Mouse (Mus musculus) erythroid progenitor cell, adult 5-6 weeks (primary cell): ENCODE data around the gene Gm45808. TPM values are rescaled to one million over a fixed set of nuclear protein-coding genes. Genes with fewer than 3 reads are reported as not detected.

ENCODE experiments used
- ATAC-seq: replicated peaks from 2 replicates; pipeline ENCODE4 v1.8.0; 2016; ENCODE audit warnings: moderate number of reproducible peaks, mild to moderate bottlenecking, moderate TSS enrichment, inconsistent platforms; ENCODE audit not compliant: poor library complexity, low FRiP score, severe bottlenecking
- total RNA-seq, 2 experiments: library from RNA; stranded (forward) in 1 of 2; stranded (reverse) in 1 of 2; fragments of 150-400 nt in 1 of 2; fragments of 186-747, 209-891 nt in 1 of 2; gene quantifications; 2 replicates each; pipeline versions ENCODE4 v1.2.3 to v1.2.4; 2015 to 2017; ENCODE audit warnings: low replicate concordance in 2 of 2

The Gm45808 gene
- total RNA-seq, 2 experiments from 2014 or later: 4.9 TPM; not detected in 1

GRCm38 (mm10) chr7:45456721-45457203, 29.8 kb downstream of the Gm45808 start:
- no peak for ATAC-seq

GRCm38 (mm10) chr7:45455932-45456696, 30.5 kb downstream of the Gm45808 start:
- no peak for ATAC-seq

GRCm38 (mm10) chr7:45454971-45455370, 31.6 kb downstream of the Gm45808 start:
- no peak for ATAC-seq

GRCm38 (mm10) chr7:45451344-45451982, 35.1 kb downstream of the Gm45808 start:
- peak; percentile 90 for ATAC-seq

GRCm38 (mm10) chr7:45449974-45450373, 36.6 kb downstream of the Gm45808 start:
- no peak for ATAC-seq

GRCm38 (mm10) chr7:45447325-45447990, 39.2 kb downstream of the Gm45808 start:
- no peak for ATAC-seq

- ATAC-seq: no peak
Measured at GRCm38 (mm10) chr7:45446589-45446988, 40.0 kb downstream of the Gm45808 start.

GRCm38 (mm10) chr7:45443526-45444420, 42.8 kb downstream of the Gm45808 start:
- no peak for ATAC-seq

GRCm38 (mm10) chr7:45437521-45438276, 48.9 kb downstream of the Gm45808 start, which contains the start of gene Ruvbl2:
TSS of gene Ruvbl2 (minus strand) at chr7:45438096.
- ATAC-seq: no peak

GRCm38 (mm10) chr7:45437046-45437445, 49.6 kb downstream of the Gm45808 start:
- no peak for ATAC-seq

GRCm38 (mm10) chr7:45436444-45436843, 50.2 kb downstream of the Gm45808 start:
- no peak for ATAC-seq

- no peak for ATAC-seq
Measured at GRCm38 (mm10) chr7:45435038-45435437, 51.6 kb downstream of the Gm45808 start.

- peak; percentile 90 for ATAC-seq
Measured at GRCm38 (mm10) chr7:45434203-45435015, 52.2 kb downstream of the Gm45808 start, which contains the start of gene Gys1. TSS of gene Gys1 (plus strand) at chr7:45434844.

- no peak for ATAC-seq
Measured at GRCm38 (mm10) chr7:45433835-45434202, 52.8 kb downstream of the Gm45808 start.

- no peak for ATAC-seq
Measured at GRCm38 (mm10) chr7:45426556-45426955, 60.1 kb downstream of the Gm45808 start.

- no peak for ATAC-seq
Measured at GRCm38 (mm10) chr7:45421194-45421593, 65.4 kb downstream of the Gm45808 start.

GRCm38 (mm10) chr7:45420615-45420919, 66.0 kb downstream of the Gm45808 start, which contains the start of gene Lhb:
TSS of gene Lhb (plus strand) at chr7:45420820.
- ATAC-seq: no peak
